Mouse (Mus musculus): Measurements from ENCODE around the gene Esrp2.

Esrp2 gene

GRCm38 (mm10) chr8:106127882-106128410 is 8.8 kb downstream of the Esrp2 start:
- in situ Hi-C loops (cut with MboI; ENCODE audit: low sequenced_read_pairs) = no loop called here

GRCm38 (mm10) chr8:106127054-106127453 is 9.7 kb downstream of the Esrp2 start:
- in situ Hi-C loops (cut with MboI; ENCODE audit: low sequenced_read_pairs) = no loop called here

GRCm38 (mm10) chr8:106126055-106126454 is 10.7 kb downstream of the Esrp2 start:
- in situ Hi-C loops (cut with MboI; ENCODE audit: low sequenced_read_pairs) = no loop called here

- in situ Hi-C loops (cut with MboI; ENCODE audit: low sequenced_read_pairs) = no loop called here
Measured at GRCm38 (mm10) chr8:106123443-106123842, 13.3 kb downstream of the Esrp2 start.

- in situ Hi-C loops (cut with MboI; ENCODE audit: low sequenced_read_pairs) = no loop called here
Measured at GRCm38 (mm10) chr8:106115897-106116296, 20.9 kb downstream of the Esrp2 start.

GRCm38 (mm10) chr8:106112514-106112913 is 24.3 kb downstream of the Esrp2 start:
- in situ Hi-C loops (cut with MboI; ENCODE audit: low sequenced_read_pairs) = no loop called here

GRCm38 (mm10) chr8:106112041-106112440 is 24.7 kb downstream of the Esrp2 start:
- in situ Hi-C loops (cut with MboI; ENCODE audit: low sequenced_read_pairs) = no loop called here

GRCm38 (mm10) chr8:106108729-106109128 is 28.0 kb downstream of the Esrp2 start:
- in situ Hi-C loops (cut with MboI; ENCODE audit: low sequenced_read_pairs) = no loop called here

GRCm38 (mm10) chr8:106108080-106108479 is 28.7 kb downstream of the Esrp2 start:
- in situ Hi-C loops (cut with MboI; ENCODE audit: low sequenced_read_pairs) = no loop called here

- in situ Hi-C loops (cut with MboI; ENCODE audit: low sequenced_read_pairs) = no loop called here
Measured at GRCm38 (mm10) chr8:106106193-106106592, 30.6 kb downstream of the Esrp2 start.

GRCm38 (mm10) chr8:106103888-106104287 is 32.9 kb downstream of the Esrp2 start:
- in situ Hi-C loops (cut with MboI; ENCODE audit: low sequenced_read_pairs) = no loop called here

GRCm38 (mm10) chr8:106102321-106102720 is 34.5 kb downstream of the Esrp2 start:
- in situ Hi-C loops (cut with MboI; ENCODE audit: low sequenced_read_pairs) = no loop called here

Data from CH12F3 (cell line).